Mouse (Mus musculus) induced T-regulatory cell, adult 2 months (primary cell): Measurements from ENCODE around the gene Mrps23.
"Not testable (repeated sequence)": the region's sequence is repeated elsewhere in the genome, so short reads cannot be mapped to it uniquely, and the experiment has no call there.

ENCODE experiments used
- DNase-seq: peaks from one replicate; pipeline ENCODE4 v3.0.0-alpha.2; 2012; ENCODE audit warnings: low read depth

Mrps23 gene

DNA sequence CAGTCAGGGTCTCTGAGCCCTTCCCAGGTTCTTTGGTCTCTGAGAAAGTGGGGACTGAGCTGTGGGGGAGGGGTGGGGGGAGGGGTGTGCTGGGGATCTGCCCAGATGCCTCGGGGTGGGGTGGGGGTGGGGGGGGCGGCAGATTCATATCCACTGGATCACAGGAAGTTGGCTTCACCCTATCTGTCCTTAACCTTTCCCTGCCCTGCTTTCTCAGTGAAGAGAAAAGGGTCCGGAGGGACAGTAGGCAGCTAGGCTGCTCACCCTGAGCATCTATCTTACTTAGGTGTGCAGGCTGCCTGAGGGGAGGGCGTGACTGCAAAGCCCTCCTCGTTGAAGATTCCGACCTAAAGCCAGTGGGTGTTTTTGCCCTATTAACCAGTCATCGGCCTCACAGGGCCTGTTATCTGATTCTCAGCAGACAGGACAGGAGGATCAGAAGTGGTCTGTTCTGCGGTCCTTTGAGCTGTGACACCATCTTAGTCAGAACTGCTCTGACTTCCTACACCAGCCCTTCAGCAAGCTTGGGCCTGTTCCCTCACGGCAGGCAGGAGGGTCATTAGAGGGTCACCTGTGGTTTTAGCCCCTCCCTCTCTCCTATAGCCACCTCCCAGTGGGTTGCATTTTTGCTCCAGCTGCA is 30.7 kb upstream of the Mrps23 start:
- DNase-seq, result no peak

DNA sequence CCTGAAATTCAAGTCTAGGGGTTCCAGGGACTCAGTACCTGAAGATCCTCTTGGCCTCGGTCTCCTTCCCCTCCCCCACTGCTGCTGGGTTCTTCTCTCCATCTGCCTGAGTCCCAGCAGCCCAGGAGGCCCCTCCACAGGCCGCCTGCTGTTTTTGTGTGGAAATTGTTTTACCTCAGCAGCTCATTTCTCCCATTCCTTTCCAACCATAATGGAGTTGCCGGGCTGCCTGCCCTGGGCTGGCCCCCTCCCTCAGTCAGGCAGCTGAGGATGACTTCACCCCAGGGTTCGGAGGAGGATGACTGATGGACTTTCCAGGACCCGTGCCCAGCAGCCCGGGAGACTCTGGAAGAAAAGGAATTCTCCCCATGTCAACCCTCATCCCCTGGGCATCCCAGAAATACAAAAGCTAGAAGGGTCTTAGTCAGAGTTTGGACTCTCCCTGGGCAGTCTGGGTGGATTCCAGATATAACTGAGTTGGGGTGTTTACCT is 23.7 kb upstream of the Mrps23 start:
- DNase-seq, result no peak

- no peak for DNase-seq
Measured at GRCm38 (mm10) chr11:88180959-88181619, 23.1 kb upstream of the Mrps23 start.

DNA sequence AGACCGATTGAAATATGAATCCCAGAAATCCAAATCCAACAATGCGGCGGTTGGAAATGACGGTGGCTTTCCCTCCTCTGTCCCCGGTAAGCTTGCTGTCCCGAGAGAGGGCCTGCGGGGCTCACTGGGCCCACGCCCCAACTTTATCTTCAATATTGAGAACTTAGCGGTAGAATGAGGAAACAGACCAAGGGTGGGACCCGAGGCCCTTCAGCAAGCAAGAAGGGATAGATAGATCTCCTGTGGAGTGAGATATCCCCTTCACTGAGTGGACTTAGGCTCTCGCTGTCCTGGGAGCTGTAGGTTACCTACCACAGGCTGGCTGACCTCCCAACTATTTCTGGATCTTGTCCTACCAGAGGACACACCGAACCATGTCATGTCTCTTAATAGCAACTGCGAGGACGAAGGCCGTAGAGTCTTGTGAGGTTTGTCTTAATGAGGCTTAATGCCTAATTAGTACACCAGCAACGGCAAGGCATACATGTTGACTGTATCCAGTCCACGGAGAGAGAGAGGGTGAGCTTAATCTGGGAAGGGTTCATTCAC is 19.5 kb upstream of the Mrps23 start:
- no peak for DNase-seq

DNA sequence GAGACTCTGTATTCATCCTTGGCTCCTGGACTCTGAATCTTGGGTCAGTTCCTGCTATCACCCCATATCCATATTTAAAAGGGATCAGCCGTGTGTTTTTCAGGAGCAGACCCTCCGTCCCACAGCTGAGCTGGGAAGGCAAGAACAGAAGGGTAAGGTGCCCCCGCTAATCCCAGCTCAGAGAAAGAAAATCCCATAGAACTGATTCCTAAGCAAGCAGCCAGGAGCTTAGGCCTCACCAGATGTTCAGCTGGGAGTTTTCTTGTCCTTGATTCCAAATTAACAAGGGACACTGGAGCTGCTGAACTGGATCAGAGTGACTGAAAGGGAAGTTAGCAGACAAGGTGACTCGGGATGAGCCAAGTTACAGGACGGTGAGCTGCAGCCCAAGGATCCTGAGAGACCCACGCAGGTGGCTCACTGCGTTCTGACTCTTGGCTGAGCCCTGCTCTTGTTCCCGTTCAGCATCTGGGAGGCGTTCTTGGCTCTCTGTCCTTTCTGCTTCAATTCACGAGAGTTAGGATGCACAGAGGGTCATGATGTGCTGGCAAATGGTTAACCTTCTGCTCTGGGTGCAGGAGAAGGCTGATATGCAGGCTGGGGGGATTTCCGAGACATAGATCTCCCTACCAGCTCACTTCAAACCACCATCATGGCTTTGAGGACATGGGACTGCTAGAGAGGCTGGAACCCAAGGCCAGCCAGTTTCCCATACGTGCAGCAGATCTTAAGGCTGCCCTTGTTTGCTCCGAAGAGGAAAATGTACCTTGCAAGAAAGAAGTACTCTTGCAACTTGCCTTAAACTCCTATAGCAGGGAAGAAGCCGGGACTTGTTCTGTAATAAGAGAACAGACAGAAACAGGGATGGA is 17.9 kb upstream of the Mrps23 start:
- no peak for DNase-seq

GRCm38 (mm10) chr11:88186947-88187243 is 17.3 kb upstream of the Mrps23 start:
- DNase-seq, result no peak

GRCm38 (mm10) chr11:88187417-88188133 is 16.6 kb upstream of the Mrps23 start:
- DNase-seq, result peak; percentile 87

DNA sequence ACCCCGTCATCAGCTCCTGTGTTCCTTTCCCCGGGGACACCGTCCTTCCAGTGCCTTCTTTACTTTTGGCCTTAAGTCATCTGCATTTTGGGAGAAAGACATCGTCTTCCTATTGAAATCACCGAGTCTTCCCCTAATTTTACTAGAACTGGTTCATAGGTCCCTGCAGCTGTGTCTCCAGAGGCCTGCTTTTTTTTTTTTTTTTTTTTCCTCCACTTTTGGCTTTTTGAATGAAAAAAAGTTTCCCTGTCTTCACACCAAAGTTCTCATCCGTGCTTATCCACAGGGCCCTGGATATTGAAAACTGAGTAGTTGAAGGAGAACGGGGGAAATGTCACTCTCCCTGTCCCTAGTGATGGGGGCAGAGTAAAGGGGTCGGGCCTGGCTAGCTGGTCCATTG is 16.0 kb upstream of the Mrps23 start:
- DNase-seq, result no peak

DNA sequence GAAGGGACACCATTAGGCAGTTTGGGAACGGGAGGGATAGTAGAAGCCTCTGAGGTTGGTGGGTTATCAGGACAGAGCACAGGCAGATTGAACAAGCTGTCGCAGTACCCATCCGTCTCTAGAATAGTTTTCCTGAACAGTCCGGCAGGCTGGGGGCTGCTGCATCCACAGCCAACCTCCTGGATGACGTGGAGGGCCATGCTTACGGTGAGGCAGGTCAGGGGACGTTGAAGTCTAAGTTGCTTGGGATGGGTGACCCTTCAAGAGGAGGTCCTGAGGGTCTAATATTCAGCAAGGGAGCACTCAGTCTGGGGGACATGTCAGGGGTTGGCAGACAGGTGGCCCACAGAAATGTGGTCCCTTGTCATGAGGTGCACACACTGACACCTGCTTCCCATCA is 15.6 kb upstream of the Mrps23 start:
- no peak for DNase-seq

DNA sequence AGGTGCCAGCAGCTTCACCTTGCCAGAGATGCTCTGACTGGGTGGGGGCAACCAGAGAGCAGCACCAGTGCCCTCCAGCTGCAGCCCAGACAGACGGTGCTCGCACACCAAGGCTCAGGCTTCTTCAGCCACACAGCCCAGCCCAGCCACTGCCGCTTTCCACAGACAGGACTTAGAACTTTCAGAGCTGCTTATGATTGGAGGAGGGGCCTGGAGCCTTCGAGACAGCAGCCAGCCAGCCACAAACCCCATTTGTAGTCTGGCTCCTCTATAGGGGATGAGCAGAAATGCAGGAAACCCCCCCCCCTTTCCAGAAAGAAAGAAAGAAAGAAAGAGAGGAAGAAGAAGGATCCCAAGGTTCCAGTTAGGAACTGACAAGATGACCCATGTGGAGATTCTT is 11.6 kb upstream of the Mrps23 start:
- peak; percentile 48 for DNase-seq

DNA sequence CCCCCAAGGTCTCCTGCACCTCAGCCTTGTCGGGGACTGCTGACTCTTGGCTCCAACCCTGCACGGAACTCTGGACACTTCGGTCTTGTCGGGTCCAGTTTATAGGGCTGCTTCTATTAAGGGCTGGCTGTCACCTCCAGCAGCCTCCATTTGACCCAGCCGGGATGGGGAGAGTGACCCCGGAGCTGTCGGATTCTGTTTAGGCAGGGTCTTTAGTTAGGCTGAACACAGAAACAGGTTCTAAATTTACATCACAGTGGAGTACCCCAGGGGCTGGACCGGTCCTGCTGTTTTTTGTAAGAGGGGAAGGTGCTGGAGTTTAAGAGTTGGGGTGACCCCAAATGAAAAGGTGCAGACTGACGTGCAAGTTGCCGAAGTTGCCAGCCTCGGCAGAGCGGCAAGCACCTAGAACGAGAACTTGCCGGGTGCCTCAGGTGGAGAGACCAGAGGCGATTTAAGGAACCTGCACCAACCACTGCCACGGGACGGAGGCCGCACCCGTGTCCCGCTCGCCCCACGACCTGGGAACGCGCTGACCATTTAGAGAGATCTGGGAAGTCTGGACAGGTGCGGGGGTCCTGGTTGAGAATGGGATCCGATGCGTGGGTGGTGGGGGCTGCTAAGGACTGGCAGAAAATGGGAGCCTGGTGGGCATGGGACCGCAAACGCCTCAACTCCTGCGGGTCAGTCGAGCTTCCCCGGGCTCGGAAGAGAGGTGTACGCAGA is 10.9 kb upstream of the Mrps23 start:
- DNase-seq, result no peak

- DNase-seq, result peak; percentile 86
Measured at GRCm38 (mm10) chr11:88193824-88194696, 10.1 kb upstream of the Mrps23 start.

- not testable (repeated sequence) for DNase-seq
Measured at GRCm38 (mm10) chr11:88195699-88196098, 8.5 kb upstream of the Mrps23 start.

GRCm38 (mm10) chr11:88197153-88197576 is 7.0 kb upstream of the Mrps23 start:
- DNase-seq, result peak; percentile 80

DNA sequence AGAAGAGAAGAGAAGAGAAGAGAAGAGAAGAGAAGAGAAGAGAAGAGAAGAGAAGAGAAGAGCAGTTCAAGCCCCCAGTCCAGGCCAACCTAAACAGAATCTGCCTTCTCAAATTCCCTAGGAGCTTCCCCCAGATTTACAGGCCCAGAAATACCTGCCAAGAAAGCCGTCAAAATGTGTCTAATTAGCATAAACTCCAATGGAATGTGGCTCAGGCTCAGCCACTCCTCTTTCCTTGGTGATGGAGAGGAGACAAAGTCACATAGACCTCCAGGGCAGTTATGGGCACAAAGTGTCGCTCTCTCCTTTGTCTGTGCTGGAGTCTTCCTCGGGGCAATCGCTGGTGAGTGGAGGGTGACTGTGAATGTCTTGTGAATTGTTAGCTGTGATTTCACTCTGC is 6.0 kb upstream of the Mrps23 start:
- no peak for DNase-seq

- no peak for DNase-seq
Measured at GRCm38 (mm10) chr11:88201172-88201571, 3.0 kb upstream of the Mrps23 start.

DNA sequence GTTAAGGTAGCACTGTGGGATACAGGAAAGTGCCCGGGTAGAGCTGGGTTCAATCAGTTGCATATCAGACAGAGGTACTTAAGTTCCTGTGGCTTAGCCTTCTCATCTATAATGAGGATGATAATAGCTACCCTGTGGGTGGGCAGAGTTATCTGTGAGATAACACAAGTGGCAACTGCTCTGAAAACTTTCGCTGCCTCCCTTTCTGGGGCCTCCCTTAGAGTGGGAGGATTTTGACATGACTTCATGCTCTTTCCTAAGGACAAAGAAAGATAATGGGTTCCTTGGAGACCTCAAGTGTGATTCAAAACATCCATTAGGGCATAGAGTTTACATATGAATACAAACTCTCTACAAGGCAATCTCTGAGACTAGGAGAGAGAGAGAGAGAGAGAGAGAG is 2.1 kb upstream of the Mrps23 start:
- DNase-seq, result no peak

DNA sequence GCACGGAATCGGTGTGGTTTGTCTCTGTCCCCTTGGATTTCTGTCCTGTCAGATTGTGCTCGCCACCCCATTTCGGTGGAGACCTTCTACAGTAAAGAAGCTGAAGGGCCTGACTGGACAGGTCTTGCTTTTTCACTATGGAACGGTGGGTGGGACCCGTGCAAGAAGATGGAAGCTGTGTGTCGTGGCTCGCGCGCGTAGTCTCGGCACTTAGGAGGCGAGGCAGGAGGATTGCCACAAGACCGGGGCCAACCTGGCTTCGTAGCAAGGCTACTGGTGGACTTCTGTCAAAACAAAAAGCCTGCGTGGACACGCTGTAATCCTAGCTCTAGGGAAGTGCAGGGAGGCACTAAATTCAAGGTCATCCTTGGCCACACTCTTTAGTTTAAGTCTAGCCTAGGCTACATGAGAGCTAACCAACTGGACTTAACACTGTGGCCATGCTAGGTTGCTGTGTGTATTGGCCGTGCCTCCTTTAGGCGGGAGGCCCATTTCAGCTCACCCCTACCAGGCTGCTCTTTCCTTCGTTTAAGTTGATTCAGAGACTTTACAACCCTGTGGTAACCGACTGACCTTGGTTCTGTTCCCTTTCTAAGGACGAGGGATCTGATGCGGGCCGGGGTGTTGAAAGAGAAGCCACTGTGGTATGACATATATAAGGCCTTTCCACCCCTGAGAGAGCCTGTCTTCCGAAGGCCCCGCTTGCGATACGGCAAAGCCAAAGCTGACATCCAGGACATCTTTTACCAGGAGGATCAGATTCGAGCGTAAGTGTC is 593 bp downstream of the Mrps23 start:
- no peak for DNase-seq

- peak; percentile 50 for DNase-seq
Measured at GRCm38 (mm10) chr11:88206576-88206975, 2.4 kb downstream of the Mrps23 start.

DNA sequence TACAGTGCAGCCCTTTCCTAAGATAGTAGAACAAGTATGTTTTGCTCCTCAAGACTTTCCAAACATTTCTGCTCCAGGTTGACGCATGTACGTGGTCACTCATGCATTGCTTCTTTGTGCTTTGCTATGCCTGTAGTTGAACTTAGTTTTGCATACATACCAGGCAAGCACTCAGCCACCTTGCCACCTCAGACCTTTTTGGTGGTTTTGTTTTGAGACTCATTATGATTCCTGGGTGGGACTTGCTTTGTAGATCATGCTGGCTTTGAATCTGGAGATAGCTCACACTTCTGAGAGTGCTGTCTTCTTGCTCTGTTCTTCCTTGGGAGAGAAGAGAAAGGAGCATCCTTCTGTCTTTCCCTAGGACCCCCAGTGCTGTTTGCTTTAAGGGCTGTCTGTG is 3.5 kb downstream of the Mrps23 start:
- DNase-seq, result no peak
